Mouse (Mus musculus) kidney, postnatal 4 days (tissue): ENCODE measurements at regions not wholly inside any gene's neighbourhood (a gene's known extent, or its start where the extent isn't known, plus 50 kb on each side); places are given as distances from the start of the nearest gene placed in this dataset.

Experiments used
- DNase-seq, 2 experiments: peaks; one replicate each; pipeline ENCODE4 v3.0.0; 2021; ENCODE audit warnings: mixed read lengths in 2 of 2

DNA sequence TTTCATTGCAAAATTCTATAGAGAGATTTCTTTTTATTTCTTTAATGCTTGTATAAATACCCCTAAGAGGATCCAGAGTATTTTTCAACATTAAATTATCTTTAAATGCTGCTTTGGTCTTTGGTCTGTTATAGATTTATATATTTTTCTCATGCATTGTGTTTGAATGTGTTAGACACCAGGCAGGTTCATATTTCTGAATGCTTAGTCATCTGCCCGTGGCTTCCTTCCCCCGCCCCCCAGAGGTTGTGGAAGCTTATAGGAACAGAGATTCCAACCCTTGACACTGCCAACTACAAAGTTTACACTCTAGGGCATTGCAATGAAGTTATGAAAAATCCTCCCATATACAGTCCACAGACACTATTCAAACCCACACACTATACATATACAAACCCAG is 1066.6 kb downstream of the Efnb2 start:
- no peak for DNase-seq

DNA sequence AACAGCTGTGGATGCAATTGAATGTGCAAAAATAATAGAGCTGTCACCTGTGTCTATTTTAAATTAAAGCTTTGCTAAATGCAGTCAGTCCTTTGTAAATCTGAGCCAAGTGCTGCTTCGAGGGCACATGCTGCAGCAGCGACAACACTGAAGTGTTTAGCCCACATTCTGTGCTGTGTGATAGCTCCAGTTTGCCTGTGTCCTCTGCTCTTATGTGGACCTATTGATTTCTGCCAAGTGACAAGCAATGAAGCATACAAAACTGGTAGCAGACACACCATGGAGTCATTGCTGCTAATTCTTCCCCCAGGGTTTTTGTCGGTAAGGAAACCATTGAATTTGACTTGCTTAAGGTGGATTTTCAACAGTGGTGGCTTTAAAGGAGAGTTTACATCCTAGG is 1085.4 kb downstream of the Efnb2 start:
- DNase-seq = no peak

DNA sequence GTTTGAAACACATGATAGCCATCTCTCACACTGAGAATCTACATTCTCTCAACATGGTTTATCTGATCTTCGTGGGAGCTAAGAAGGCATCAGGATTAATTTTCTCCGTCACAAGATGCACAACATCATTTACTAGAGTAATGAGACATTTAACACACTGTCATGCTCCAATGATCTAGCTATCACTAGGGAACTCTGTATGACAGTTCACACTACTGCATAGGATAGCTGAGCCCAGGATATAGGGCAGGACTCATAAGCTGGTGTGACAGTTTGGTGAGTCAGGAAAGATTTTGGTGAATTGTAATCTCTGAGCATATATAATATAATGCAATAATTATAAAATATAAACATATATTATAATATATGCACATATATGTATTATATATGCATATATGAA is 1100.4 kb downstream of the Efnb2 start:
- DNase-seq = no peak

DNA sequence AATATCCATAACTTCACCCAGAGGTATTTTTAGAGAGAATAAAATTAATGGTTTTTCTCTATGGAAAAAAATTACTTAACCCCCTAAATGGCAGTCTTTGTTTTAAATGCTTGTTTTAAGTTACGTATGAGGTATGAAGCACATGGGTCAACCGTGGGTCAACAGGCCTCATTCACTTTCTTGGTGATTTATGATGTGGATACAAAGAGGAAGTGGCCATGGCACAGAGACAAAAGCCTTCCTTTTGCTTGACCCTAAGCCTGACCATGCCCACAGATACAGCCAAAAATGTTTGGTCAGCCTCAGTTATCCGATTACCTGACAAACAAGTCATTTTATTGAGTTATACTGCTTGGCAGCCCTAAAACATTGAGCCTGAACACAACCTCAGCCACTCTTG is 1106.3 kb downstream of the Efnb2 start:
- peak; percentile 1 to 6 for DNase-seq
